In the genomic region with DNA sequence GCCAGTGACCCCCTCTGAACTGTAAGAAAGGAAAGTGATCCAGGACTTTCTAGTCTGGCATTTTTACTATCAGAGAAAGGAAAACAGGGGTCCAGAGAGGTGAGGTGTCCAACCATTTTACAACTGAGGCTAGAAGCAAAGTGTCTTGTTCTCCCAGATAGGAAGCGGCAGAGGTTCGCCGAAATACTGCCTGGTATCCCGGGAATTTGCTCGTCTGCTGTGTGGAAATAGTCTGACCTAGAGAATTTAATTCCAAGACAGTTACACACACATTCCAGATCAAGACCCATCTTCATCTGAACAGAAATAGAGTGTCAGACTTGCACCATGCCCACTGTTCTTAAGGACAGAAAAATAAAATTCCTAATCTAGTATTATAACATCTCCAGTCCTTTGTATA, we compare ENCODE assay signal across 21 mouse cellular contexts. TPM values are rescaled to one million over a fixed set of nuclear protein-coding genes. Genes with fewer than 3 reads are reported as not detected.
A peak's percentile ranks its signal among the peaks of the same experiment; 100 is the strongest.
DNase-seq lines count a peak whose midpoint lies in the region; ATAC-seq and TF ChIP-seq lines count a peak whose summit lies in the region.
"Had no signal": no experiment of that assay in that cellular context is flagged by ENCODE, and none has a peak within 500 bp of the region (broad histone marks: within the 10 kb centered on the region; RNA-seq: fewer than 3 reads in every experiment).

No protein-coding gene starts in this region.

- no peaks in the 10 kb centered on the region for H3K9me3 ChIP-seq in heart, embryonic 12.5 days (replicated peaks)
- H3K9me3 ChIP-seq: embryonic facial prominence, embryonic 13.5 days; embryonic facial prominence, embryonic 15.5 days; forebrain, embryonic 15.5 days had no signal

- H3K27ac ChIP-seq in heart, embryonic 12.5 days (ENCODE audit: poor library complexity, severe bottlenecking): 0 out of 2 replicates have a peak overlapping the region, but pooled peaks have one; percentile 16
- no peak overlapping the region for H3K27ac ChIP-seq in heart, adult 2 months
- peak overlapping the region; percentile 47 for H3K27ac ChIP-seq in embryonic fibroblast, embryonic 13.5 days (ENCODE audit: insufficient read depth, low read length)
- H3K27ac ChIP-seq: embryonic facial prominence, embryonic 13.5 days; embryonic facial prominence, embryonic 15.5 days; forebrain, embryonic 13.5 days; forebrain, embryonic 15.5 days had no signal

- H3K79me2 ChIP-seq in heart, adult 2 months (replicated peaks; ENCODE audit: control insufficient read depth, insufficient read depth, low read length): no peaks in the 10 kb centered on the region

- no peak for TF ChIP-seq EP300 in heart, adult 2 months (IDR thresholded peaks at IDR 0.05; ENCODE audit: insufficient read depth, low read depth, low read length)

- 47% methylated on average over 5 of the region's 5 CpGs for WGBS in heart, embryonic 12.5 days
- 76% methylated on average over 5 of the region's 5 CpGs for WGBS in heart, adult 2 months

- H3K4me3 ChIP-seq in heart, embryonic 12.5 days: no peak overlapping the region
- no peak overlapping the region for H3K4me3 ChIP-seq in heart, adult 2 months
- no peak overlapping the region for H3K4me3 ChIP-seq in embryonic fibroblast, embryonic 13.5 days (ENCODE audit: insufficient read depth, low read length)
- H3K4me3 ChIP-seq: embryonic facial prominence, embryonic 13.5 days; embryonic facial prominence, embryonic 15.5 days; forebrain, embryonic 13.5 days; forebrain, embryonic 15.5 days had no signal

- ATAC-seq in heart, embryonic 12.5 days (ENCODE audit: insufficient number of reproducible peaks, low FRiP score): no peak
- ATAC-seq: activated CD4-positive, CD25-positive, alpha-beta regulatory T cell, adult 4 months; forebrain, embryonic 13.5 days; forebrain, embryonic 15.5 days; forebrain, postnatal 0 days; Patski had no signal

- no peak for TF ChIP-seq CTCF in heart, adult 2 months (IDR thresholded peaks at IDR 0.05)
- TF ChIP-seq CTCF in embryonic fibroblast, embryonic 13.5 days (IDR thresholded peaks at IDR 0.05; ENCODE audit: borderline replicate concordance, insufficient read depth, low read length): no peak

- peaks cover 11% of the 10 kb centered on the region for H3K4me1 ChIP-seq in heart, embryonic 12.5 days (replicated peaks)
- H3K4me1 ChIP-seq in heart, adult 2 months (ENCODE audit: control insufficient read depth, insufficient read depth, low read length): no peaks in the 10 kb centered on the region
- H3K4me1 ChIP-seq in embryonic fibroblast, embryonic 13.5 days (ENCODE audit: control insufficient read depth, insufficient read depth, low read length): peaks cover 5% of the 10 kb centered on the region
- H3K4me1 ChIP-seq: embryonic facial prominence, embryonic 13.5 days; embryonic facial prominence, embryonic 15.5 days; forebrain, embryonic 13.5 days; forebrain, embryonic 15.5 days had no signal

- no peak overlapping the region for H3K4me2 ChIP-seq in heart, embryonic 12.5 days
- H3K4me2 ChIP-seq: embryonic facial prominence, embryonic 13.5 days; embryonic facial prominence, embryonic 15.5 days; forebrain, embryonic 13.5 days; forebrain, embryonic 15.5 days had no signal

- intact Hi-C loops in heart, adult 2 months (cut with DNase I): no loop called here

- DNase-seq in heart, adult 2 months: no peak
- no peak for DNase-seq in lung, adult 18-20 months
- DNase-seq in spleen, adult 12 weeks (ENCODE audit: low spot score): no peak
- DNase-seq: adrenal gland, postnatal 10 days; adrenal gland, postnatal 25 days; cerebellum, adult 11 months; cerebellum, adult 18-20 months; cerebellum, adult 8-10 months; cerebellum, adult 9-11 months; cerebellum, postnatal 14 days; cerebellum, postnatal 36 days; embryo, embryonic 11 days; forebrain, postnatal 0 days had no signal

- H3K9ac ChIP-seq in heart, embryonic 12.5 days: no peak overlapping the region
- no peak overlapping the region for H3K9ac ChIP-seq in heart, adult 2 months (ENCODE audit: low read depth, low read length)
- H3K9ac ChIP-seq: embryonic facial prominence, embryonic 13.5 days; embryonic facial prominence, embryonic 15.5 days; forebrain, embryonic 13.5 days; forebrain, embryonic 15.5 days; forebrain, postnatal 0 days had no signal

- no peaks in the 10 kb centered on the region for H3K27me3 ChIP-seq in heart, embryonic 12.5 days (replicated peaks)
- H3K27me3 ChIP-seq in heart, adult 2 months (ENCODE audit: control insufficient read depth, insufficient read depth, low read length): no peaks in the 10 kb centered on the region
- H3K27me3 ChIP-seq: embryonic facial prominence, embryonic 13.5 days; embryonic facial prominence, embryonic 15.5 days; forebrain, embryonic 13.5 days; forebrain, embryonic 15.5 days; Patski had no signal

- no peaks in the 10 kb centered on the region for H3K36me3 ChIP-seq in heart, embryonic 12.5 days
- H3K36me3 ChIP-seq in heart, adult 2 months (ENCODE audit: control insufficient read depth, insufficient read depth, low read length): no peaks in the 10 kb centered on the region
- H3K36me3 ChIP-seq: embryonic facial prominence, embryonic 13.5 days; embryonic facial prominence, embryonic 15.5 days; forebrain, embryonic 15.5 days had no signal

- no peak for TF ChIP-seq POLR2A in heart, adult 2 months (IDR thresholded peaks at IDR 0.05; ENCODE audit: insufficient read depth, low read depth, low read length)
- no peak for TF ChIP-seq POLR2A in embryonic fibroblast, embryonic 13.5 days (IDR thresholded peaks at IDR 0.05; ENCODE audit: low read depth, low read length)

RNA-seq across cellular contexts. Expression of a gene that starts 16.0 kb away (rescaled TPM):
- polyA plus RNA-seq in heart, embryonic 12.5 days (2016; fragmentation: Nextera tagmentation; extraction: Ambion mirVana): 26.9 and 28.1 TPM in 2 replicates
- 10 to 100 TPM; 22.9 to 26.8 TPM for total RNA-seq in heart, adult 2 months (2021)
- polyA plus RNA-seq in heart, adult 2 months (2012; rRNA removed): 7.3 and 8.3 TPM in 2 replicates
- 94.4 and 114 TPM in 2 replicates for polyA plus RNA-seq in embryonic fibroblast, embryonic 13.5 days (2011; ENCODE audit: insufficient read length, low read depth, missing spikeins)
